Mouse (Mus musculus) heart, postnatal 4 days (tissue): Measurements from ENCODE around the gene Top2a. TPM values are rescaled to one million over a fixed set of nuclear protein-coding genes. Genes with fewer than 3 reads are reported as not detected.
A peak's percentile ranks its signal among the peaks of the same experiment; 100 is the strongest.

Experiments
- DNase-seq: peaks from one replicate; pipeline ENCODE4 v3.0.0; 2021
- total RNA-seq, 2 experiments: library from RNA; stranded (reverse); gene quantifications; 2 replicates each; pipeline ENCODE4 v1.2.3; 2021

Top2a gene
- total RNA-seq, 2 experiments from 2014 or later: 174 to 191 TPM

DNA sequence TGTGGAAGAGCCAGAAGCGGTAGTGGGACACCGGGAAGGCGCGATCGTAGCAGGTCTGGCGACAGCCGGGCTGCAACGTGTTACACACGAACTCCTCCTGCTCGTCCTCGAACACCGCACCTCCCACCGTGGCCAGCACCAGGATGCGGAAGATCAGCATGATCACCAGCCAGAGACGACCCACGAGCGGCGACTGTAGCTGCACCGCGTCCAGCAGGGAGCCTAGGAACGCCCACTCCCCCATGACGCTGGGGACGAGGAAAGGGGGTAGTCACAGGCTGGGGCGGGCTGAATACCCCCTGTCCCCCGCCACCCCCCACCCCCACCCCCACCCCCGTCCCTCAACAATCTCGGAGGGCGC lies 41.2 kb downstream of the Top2a start, which contains the start of gene Gjd3:
Gjd3 (minus strand) TSS at position 244 of the 361 bp plus-strand sequence.
- no peak for DNase-seq

DNA sequence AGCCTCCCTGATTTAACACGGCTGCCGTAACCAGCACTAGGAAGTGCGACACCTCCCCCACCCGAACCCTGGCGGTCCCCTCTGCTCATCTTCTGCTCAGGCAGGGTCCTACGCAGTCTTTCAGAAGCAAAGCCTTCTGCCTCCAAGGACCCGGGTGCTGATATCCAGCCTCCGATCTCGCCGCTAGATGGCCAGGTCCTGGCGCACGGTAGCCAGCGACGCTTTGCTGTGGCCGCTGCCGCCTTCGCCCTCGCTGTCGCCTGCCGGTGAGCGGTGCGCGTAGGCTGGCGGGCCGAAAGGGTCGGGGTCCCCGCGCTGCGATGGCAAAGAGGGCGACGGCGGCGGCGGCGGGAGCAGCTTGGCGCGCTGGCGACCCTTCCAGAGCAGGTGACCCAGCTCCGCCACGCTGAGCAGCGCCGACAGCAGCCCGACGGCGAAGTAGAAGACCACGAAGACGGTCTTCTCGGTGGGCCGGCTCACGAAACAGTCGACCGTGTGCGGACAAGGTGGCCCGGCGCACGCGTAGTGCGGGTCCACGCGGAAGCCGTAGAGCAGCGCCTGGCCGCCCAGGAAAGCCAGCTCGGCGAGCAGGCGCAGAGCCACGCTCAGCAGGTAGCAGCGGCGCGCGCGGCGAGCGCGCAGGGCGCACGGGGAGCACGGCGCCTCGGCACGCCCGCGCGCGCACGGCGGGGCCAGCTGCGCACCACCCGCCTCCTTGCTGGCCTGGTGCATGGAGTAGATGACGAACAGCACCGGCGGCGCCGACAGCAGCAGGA lies 41.8 kb downstream of the Top2a start:
- DNase-seq: peak; percentile 75

DNA sequence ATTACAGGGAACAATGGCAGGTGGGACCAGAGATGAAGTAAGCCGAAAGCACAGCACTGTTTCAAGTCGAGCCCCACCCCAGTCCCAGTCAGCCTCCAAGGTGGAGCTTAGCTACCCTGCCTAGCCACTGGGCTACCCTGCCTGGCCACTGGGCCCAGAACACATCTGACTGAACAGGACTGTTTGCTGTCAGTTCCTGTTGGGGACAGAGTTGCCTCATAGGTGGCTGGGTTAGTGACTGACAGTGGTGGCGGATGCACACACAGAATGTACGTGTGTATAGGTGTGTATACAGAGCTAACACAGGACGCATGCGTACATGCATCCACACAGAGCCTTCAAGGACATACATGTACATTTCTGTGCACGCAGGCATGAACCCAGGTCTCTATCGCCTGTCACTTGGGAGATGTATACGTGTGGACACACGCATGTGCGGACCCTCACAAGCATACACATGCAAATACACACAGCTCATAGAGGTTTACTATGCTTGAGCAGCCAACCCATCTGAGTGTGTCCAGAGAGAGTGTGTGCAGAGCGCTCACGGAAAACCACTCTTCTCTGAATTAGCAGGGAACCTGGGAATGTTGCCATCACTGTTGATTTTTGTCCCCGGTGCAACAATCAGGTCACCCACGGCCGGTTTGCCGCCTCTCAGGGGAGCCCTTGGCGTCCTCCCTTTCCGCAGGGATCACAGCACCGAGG lies 42.5 kb downstream of the Top2a start:
- no peak for DNase-seq

DNA sequence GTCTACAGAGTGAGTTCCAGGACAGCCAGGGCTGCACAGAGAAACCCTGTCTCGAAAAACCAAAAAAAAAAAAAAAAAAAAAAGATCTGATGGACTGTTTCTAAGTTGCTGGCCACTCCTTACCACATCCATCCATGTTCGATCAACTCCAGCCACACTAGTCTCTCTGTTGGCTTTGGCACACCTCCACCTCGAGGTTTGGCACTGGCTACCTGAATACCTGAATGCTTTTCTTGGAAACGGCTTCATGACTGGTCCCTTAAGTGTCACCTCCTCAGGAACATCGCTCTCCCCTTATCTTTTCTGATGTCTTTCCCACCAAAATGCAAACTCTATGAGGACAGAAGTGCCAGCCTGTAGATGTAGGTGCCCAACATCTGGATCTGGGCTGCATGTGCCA lies 44.6 kb downstream of the Top2a start:
- DNase-seq: no peak

DNA sequence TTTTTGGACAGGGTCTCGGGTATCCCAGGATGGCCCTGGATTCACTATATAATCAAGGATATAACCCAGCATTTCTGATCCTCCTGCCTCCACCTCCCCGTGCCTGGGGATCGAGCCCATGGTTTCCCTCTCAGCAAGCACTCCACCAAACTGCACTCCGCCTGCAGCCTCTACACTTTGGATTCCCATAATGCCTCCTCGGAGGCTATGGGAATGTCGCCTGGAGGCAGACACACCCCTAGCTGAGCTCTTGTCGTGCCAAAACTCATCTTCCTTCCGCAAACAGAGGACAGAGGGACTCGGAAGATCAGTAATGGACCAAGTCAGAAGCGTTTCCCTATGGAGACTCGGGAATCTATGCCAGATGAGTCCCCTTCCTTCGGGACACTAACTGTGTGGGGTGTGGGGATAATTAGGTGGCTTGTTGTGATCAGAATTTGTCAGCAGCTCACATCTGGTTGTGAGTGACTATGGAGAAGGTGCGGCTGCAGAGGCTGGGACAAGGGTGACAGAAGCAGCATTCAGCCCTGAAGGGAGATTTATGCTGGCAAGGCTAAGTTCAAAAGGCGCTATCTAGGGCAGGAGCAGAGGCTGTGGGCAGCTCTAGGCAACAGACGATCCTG lies 45.4 kb downstream of the Top2a start:
- DNase-seq: no peak

DNA sequence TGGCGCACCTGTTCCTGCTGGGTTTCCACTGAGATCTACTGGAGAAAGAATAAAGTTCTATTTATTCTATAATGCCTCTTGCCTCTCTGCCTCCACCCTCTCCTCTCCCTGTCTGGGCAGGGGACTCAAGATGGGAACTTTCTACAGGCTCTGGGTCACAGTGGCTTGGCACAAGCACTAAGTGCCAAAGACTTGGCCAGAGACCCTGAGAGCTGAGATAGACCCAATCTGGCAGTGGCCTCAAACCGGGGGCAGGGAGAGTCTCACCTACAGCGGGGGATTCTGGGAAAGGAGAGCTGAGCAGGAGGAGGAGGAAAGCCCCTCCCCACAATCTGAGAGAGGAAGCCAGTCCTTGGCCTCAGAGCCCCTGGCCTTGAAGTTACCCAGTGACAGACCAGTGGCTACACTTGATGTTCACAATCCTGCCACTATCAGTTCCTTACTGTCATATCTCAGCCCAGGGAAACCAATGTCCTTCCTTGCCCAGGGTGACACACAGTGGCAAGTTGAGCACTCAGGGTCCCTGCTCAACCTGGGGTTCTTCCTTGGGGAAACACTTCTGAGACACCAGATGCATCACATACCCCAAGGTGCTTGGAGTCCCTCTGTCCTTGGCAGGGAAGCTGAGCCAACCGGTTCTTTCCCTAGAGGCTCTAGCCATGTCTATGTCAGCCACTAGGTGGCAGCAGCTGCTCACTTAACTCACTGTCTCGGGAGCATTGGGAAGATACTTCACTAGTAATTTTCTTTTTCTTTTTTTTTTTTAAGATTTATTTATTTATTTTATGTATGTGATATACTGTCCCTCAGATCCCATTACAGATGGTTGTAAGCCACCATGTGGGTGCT lies 48.9 kb downstream of the Top2a start:
- peak; percentile 86 for DNase-seq

DNA sequence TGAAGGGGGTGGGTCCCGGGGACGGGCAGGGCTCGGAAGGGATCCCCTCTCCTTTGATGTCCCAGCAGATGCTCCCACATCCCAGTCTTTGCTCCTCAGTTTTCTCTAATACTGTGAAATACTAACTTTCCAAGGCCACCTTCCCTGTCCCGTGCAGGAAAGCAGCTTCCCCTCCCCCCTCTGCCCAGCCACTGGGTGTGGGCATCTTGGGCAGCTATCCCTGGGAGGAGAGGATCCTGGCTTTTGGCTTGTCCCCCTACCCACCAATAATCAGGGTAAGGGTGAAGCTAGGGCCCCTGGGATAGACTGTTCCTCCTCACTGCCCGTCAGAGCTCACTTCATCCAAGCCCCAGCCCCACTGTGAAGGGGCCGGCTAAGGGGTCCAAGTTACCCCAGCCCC lies 49.8 kb downstream of the Top2a start:
- no peak for DNase-seq

DNA sequence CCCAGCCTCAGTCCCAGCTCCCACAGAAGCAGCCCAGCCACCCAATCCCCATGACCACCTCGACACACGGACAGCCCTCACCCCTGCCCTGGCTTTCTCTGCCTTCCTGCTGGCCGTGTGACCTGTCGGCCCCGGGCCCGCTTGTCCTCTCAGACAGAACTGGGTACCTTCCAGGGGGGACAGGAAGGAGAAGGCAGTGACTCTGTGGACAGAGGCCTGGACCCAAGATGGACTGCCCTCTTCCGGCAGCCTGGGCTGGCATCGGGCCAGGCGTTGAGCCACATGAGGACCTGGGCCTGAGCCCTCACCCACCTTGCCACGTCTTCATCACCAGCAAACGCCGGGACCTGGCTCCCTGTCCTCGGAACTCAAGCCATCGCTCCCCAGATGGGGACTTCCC lies 50.4 kb downstream of the Top2a start:
- peak; percentile 65 for DNase-seq

DNA sequence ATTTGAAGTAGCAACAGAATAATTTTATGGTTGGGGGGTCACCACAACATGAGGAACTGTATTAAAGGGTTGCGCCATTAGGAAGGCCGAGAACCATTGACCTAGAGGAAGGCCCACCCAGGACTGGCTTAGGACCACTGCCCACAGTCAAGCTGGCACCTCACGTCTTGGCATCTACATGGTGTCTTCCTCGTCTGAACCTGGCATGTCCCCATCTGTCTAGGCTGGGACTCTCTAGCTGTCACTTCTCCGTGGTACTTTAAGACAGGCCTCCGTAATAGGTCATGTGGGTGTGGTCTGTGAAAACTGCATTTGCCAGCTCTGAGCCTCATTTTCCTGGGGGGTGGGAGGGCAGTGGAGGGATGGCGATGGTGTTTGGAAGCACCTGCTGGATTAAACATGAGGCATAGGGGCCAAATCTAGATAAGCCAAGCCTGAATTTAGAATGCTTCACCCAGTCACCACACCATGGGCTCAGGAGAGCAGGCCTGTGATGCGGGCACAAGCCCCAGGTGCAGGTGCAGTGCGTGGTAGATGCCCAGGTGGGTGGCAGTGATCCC lies 51.1 kb downstream of the Top2a start:
- no peak for DNase-seq

DNA sequence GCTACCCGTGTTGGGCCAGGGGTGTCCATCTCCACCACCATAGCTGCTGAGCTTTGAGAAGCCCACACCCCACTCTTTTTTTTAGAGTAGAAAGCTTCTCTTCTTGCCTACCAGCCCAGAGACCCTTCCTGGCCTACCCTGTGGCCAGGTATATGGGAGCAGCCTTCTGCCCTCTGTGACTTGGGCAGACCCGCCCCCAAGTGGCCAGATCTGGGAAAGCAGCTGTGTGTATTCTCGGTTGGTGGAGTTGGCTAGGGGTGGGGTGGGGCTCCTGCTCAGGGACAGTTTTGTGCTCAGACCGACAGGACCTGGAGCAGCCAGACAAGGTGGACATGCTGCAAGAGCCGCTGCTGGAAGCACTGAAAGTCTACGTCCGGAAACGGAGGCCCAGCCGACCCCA lies 51.8 kb downstream of the Top2a start:
- DNase-seq: peak; percentile 93

DNA sequence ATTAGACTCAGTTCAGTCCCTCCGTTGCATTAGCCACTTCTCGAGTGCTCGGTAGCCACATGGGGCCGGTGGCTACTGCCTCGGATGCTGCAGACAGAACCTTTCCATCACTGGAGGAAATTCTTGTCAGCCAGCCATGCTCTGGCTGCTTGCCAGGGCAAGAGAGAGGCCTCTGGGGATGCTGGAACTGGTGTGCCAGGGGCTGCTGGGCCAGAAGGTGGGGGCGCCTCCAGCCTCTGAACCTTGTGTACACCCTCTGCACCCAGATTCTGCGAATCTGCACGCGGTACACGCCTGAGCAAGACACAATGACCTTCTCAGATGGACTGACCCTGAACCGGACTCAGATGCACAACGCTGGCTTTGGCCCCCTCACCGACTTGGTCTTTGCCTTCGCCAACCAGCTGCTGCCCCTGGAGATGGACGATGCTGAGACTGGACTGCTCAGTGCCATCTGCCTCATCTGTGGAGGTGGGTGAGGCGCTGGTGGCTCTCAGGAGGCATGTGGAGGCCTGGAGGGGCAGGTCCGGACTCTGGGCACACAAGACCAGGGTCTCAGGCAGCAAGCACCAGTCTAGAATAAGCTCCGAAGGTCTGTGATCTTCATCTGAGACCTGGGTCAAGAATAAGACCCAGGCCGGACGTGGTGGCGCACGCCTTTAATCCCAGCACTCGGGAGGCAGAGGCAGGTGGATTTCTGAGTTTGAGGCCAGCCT lies 52.5 kb downstream of the Top2a start:
- peak; percentile 89 for DNase-seq

DNA sequence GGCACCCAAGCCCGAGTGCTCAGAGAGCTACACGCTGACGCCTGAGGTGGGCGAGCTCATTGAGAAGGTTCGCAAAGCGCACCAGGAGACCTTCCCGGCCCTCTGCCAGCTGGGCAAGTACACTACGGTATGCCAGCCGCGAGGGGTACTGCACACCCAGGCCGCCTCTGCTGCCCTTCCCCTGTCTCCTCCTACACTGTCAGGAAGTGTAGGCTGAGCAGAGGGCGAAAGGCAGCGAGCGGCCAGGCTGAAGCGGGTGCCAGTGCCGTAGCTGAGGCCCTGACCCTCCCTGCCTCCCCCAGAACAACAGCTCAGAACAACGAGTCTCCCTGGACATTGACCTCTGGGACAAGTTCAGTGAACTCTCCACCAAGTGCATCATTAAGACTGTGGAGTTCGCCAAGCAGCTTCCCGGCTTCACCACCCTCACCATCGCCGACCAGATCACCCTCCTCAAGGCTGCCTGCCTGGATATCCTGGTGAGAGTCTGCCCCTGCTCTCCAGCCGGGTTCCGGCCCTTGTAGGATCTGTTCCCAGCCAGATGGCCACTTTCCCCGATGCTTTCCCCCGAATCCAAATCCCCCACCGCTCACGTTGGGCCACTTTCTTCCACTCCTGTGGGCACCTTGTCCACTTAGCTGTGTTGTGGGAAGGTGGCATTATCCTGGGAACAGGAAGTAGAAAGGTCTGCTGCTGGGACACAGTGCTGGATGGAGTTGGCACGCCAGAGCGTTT lies 53.6 kb downstream of the Top2a start:
- no peak for DNase-seq

DNA sequence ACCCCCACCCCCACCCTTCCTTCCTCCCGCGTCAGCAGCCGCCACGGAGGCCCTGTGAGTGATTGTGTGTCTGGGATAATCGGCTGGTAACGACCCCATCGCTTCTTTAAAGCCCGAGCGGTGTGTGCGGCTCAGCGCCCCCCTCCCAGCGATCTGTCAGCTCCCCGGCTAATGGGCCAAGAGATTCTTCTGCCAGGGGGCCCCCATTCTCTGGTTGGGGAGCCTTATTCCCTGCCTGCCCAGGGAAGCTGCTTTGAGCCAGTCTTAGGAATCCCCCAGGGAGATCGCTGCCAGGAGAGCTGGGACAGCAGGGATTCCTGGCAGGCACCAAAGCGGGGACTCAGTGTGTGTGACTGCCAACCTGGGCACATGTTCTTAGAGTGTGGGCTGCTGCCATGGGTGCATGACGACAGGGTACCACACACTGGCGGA lies 54.5 kb downstream of the Top2a start:
- no peak for DNase-seq

DNA sequence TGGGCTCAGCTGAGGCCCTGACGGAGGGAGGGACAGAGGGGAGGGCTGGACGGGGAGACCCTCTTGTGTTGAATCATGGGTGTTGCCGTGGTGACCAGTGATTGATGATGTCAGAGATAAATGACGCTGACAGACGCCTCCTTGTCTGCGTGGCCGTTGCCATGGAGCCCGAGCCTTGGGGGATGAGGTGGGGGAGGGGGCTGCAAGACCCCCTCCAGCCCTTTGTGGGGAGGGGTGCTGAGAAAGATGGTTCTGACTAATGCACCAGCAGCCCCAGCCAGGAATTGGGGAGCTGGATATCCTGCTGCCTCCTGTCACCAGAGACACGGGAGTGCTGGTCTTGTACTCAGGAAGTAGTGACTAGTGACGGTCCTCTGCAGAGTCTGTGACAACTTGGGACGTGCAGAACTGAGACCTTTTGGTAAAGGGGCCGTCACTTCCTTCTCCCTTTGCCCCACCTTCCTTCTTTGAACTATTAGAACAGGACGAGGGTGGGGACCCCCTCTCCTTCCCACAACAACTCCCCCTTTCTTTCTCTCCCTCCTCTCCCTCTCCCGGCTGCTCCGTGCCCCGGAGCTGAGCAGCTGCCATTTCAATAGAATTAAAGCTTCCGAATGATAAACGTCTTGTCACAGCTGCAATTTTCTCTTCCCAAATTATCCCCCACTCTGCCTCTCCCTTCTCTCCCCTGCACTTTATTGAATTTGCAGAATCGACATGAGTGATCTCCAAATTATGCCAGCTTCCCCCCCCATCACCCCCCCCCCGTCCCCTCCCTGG lies 55.1 kb downstream of the Top2a start:
- no peak for DNase-seq

DNA sequence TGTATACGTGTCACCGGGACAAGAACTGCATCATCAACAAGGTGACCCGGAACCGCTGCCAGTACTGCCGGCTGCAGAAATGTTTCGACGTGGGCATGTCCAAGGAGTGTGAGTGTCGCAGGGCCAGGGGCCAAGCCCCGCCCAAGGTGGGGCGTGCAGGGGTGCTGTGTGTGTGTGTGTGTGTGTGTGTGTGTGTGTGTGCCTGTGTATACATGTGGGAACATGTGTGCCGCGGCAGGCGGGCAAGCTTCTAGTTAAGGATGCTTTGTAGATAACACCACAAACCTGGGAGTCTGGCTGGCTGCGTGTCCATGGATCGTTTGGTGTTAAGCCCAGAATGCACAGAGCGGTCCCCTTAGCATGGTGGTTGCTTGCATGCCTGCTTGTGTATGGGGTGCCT lies 55.9 kb downstream of the Top2a start:
- no peak for DNase-seq

DNA sequence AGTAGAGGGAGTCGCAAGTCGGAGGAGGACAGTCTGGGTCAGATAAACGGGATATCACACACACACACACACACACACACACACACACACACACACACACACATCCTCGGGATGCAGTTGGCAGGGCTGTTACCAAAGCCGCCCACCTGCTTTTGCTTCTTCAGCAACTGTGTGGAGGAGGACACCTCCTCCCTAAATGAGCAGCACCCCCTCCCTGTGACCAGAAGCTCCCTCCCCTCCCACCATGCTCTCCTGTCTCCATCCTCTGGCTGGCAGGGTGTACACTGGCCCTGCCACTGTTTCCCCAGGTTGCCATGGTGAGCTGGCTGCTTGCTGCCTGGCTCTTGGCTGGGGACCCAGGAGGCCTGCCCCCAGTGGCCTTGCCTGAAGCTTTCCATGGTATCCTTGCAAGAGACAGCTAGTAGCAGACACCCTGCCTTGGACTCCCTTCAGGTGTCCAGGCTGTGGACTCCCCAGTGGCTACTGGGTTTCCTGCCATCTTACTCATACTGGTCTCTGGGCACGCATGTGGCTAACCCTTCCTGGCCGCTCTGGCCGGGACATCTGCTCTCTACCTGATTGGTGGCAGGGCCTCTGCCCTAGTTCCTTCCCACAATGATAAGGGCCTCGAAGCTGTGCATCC lies 57.4 kb downstream of the Top2a start:
- DNase-seq: peak; percentile 91

DNA sequence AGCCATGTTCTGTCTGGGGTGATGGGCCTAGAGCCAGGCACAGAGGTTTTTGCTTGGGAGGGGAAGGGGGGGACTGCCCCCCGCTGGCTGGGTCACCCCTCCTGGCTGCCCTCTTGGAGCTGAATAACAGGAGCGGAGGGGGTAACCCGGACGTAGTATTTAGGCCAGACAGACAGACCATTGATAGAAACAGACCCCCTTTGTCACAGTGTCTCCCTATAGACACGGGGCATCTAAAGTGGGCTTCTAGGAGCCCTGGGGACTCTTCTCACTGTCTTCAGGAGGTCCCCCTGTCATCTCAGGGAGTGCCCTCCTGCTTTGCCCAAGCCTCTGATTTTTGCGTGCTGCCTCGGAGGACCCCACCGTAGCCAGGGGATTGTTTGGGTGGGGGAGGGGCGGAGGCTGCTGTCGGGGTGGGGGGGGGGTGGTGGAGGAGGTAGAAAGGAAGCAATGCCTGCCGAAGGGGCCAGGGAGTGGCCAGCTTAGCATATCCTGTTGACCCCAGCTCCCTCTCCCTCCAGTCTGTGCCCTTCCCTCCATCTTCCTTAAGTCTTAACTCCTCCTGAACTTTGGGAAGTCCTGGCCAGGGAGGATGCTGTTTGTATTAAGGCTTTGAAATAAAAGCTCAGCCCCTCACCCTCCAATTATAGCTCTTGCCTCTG lies 58.4 kb downstream of the Top2a start:
- no peak for DNase-seq

DNA sequence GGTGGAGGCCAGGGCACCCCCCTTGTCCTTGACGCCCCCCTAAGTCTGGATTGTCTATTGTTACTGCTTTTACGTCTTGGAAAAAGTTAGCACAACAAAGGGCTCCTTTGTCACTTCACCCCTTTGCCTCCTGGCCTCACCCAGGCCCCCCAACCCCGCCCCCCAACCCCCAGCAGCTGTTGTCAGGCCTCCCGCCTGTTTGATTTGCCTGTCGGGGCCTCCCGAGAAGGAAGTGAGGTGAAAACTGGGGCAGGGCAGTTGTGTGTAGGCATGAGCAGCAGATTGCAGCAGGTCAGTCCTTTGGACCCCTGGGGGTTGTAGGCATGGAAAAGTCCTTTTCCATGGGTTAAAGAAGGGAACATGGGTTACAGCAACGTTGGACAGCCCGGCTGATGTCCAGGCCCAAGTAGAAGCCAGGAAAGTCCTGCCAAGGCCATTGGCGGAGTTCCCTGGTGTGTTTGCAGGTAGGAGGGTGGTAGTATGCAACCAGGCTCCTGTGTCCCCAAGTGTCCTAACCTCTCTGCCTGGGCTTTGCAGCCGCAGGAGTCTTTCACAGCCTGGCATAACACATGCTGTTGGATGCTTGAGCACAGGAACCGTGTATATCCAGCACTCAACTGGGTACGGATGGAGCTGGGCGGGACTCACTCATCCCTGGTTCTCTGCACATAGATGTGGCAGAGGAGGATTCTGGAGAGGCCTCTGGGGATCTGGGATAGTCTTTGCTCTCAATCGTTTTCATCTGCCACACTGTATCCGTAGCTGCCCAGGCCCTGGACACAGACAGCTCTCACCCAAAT lies 59.2 kb downstream of the Top2a start:
- DNase-seq: peak; percentile 63
